Mouse (Mus musculus) retina, postnatal 1 day (tissue): Measurements from ENCODE around the gene Krt4.
A peak's percentile ranks its signal among the peaks of the same experiment; 100 is the strongest.

Experiments
- DNase-seq: peaks from one replicate; pipeline ENCODE4 v3.0.0-alpha.2; 2012

Gene Krt4

GRCm38 (mm10) chr15:101924635-101925034 lies at the start of gene Krt4:
Gene Krt4 (minus strand): TSS chr15:101924735.
- no peak for DNase-seq

GRCm38 (mm10) chr15:101973414-101974077 lies 49.0 kb upstream of the Krt4 start:
- peak; percentile 95 for DNase-seq

- peak; percentile 80 for DNase-seq
These were observed 46.0 kb upstream of the Krt4 start for GRCm38 (mm10) chr15:101970536-101970935.

- DNase-seq: no peak
These were observed 42.3 kb upstream of the Krt4 start for GRCm38 (mm10) chr15:101966808-101967207.

GRCm38 (mm10) chr15:101958891-101959290 lies 34.4 kb upstream of the Krt4 start:
- no peak for DNase-seq

- no peak for DNase-seq
These were observed 29.7 kb upstream of the Krt4 start, which contains the start of gene Krt78 for GRCm38 (mm10) chr15:101954187-101954586. Gene Krt78 (minus strand): TSS chr15:101954287.

- no peak for DNase-seq
These were observed 28.4 kb upstream of the Krt4 start for GRCm38 (mm10) chr15:101952733-101953474.

- DNase-seq: no peak
These were observed 20.9 kb upstream of the Krt4 start for GRCm38 (mm10) chr15:101945430-101945829.

GRCm38 (mm10) chr15:101941948-101942347 lies 17.4 kb upstream of the Krt4 start:
- DNase-seq: no peak

GRCm38 (mm10) chr15:101940274-101940829 lies 15.8 kb upstream of the Krt4 start, which contains the start of gene Krt79:
Gene Krt79 (minus strand): TSS chr15:101940324.
- DNase-seq: no peak

- no peak for DNase-seq
These were observed 14.2 kb upstream of the Krt4 start for GRCm38 (mm10) chr15:101938600-101939308.

GRCm38 (mm10) chr15:101933024-101933423 lies 8.5 kb upstream of the Krt4 start:
- no peak for DNase-seq

GRCm38 (mm10) chr15:101929666-101930065 lies 5.1 kb upstream of the Krt4 start:
- DNase-seq: no peak

GRCm38 (mm10) chr15:101929087-101929486 lies 4.6 kb upstream of the Krt4 start:
- no peak for DNase-seq

- DNase-seq: no peak
These were observed 3.0 kb upstream of the Krt4 start for GRCm38 (mm10) chr15:101927340-101928080.

- DNase-seq: no peak
These were observed 506 bp upstream of the Krt4 start for GRCm38 (mm10) chr15:101925041-101925440.

GRCm38 (mm10) chr15:101922296-101922695 lies 2.2 kb downstream of the Krt4 start:
- DNase-seq: no peak

- no peak for DNase-seq
These were observed 8.5 kb downstream of the Krt4 start for GRCm38 (mm10) chr15:101916072-101916471.

- no peak for DNase-seq
These were observed 19.7 kb downstream of the Krt4 start for GRCm38 (mm10) chr15:101904849-101905248.

- peak; percentile 30 for DNase-seq
These were observed 22.1 kb downstream of the Krt4 start for GRCm38 (mm10) chr15:101902171-101903149.

GRCm38 (mm10) chr15:101895216-101895615 lies 29.3 kb downstream of the Krt4 start:
- DNase-seq: no peak
